Mouse (Mus musculus) forebrain, embryonic 15.5 days (tissue): ENCODE measurements at regions not wholly inside any gene's neighbourhood (a gene's known extent, or its start where the extent isn't known, plus 50 kb on each side); places are given as distances from the start of the nearest gene placed in this dataset.

Experiments used
- ATAC-seq: fragments of 200-750 bp; cut with Nextera tagmentation; replicated peaks from 2 replicates; pipeline ENCODE4 v1.8.0; 2017; ENCODE audit warnings: mild to moderate bottlenecking, moderate TSS enrichment, moderate library complexity
- H3K27ac ChIP-seq: fragments of 300-500 bp; sonication (generic); replicated peaks from 2 replicates; pipeline ENCODE4 v1.5.1; 2015; ENCODE audit warnings: mild to moderate bottlenecking, inconsistent platforms
- H3K27me3 ChIP-seq: fragments of 300-500 bp; sonication (generic); 2 replicates; pipeline ENCODE4 v1.6.1; 2015; ENCODE audit warnings: inconsistent platforms
- H3K36me3 ChIP-seq: fragments of 300-500 bp; sonication (generic); 2 replicates; pipeline ENCODE4 v1.6.1; 2015; ENCODE audit warnings: mild to moderate bottlenecking, inconsistent platforms
- H3K4me1 ChIP-seq: fragments of 300-500 bp; sonication (generic); 2 replicates; pipeline ENCODE4 v1.6.1; 2015; ENCODE audit warnings: inconsistent platforms
- H3K4me2 ChIP-seq: fragments of 300-500 bp; sonication (generic); replicated peaks from 2 replicates; pipeline ENCODE4 v1.6.1; 2015; ENCODE audit warnings: mild to moderate bottlenecking, inconsistent platforms
- H3K4me3 ChIP-seq: fragments of 300-500 bp; sonication (generic); 2 replicates; pipeline ENCODE4 v1.5.1; 2015; ENCODE audit warnings: mild to moderate bottlenecking, inconsistent platforms
- H3K9ac ChIP-seq: fragments of 300-500 bp; sonication (generic); replicated peaks from 2 replicates; pipeline ENCODE4 v1.6.1; 2015; ENCODE audit warnings: mild to moderate bottlenecking, inconsistent platforms
- H3K9me3 ChIP-seq: fragments of 300-500 bp; sonication (generic); 2 replicates; pipeline ENCODE4 v1.6.1; 2016; ENCODE audit warnings: inconsistent platforms
- WGBS: fragments of 180-500 bp; shearing (Covaris S2); methylation state at CpG from one replicate; pipeline ENCODE4 v1.1.7; 2015; ENCODE audit warnings: mixed read lengths; 5-methylcytosine and 5-hydroxymethylcytosine counted together

DNA sequence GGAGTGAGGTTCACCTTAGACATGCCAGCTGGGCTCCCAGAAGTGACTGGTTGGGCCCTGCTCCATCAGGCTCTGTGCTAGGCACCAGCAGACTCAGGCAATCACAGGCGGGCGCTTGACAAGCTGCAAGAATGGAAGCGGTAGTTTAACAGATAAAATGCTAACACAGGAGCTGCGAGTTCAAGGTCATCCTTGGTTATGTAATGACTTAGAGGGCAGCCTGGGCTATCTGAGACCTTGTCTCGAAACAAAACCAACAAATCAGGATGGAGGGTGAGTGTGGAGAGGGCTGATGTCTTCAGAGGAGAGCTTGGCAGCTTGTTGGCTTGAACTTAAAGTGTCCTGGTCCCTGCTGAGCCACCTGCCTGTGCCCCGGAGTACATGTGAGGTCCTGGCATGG lies 107.6 kb downstream of the Vegfa start:
- no peaks in the 10 kb centered on the region for H3K9me3 ChIP-seq
- H3K36me3 ChIP-seq, result no peaks in the 10 kb centered on the region
- no peak overlapping the region for H3K27ac ChIP-seq
- H3K4me2 ChIP-seq, result no peak overlapping the region
- WGBS, result 88% methylated on average over 6 of the region's 6 CpGs
- H3K27me3 ChIP-seq, result no peaks in the 10 kb centered on the region
- H3K4me1 ChIP-seq, result no peaks in the 10 kb centered on the region
- H3K4me3 ChIP-seq, result no peak overlapping the region
- H3K9ac ChIP-seq, result no peak overlapping the region
- ATAC-seq, result no peak

DNA sequence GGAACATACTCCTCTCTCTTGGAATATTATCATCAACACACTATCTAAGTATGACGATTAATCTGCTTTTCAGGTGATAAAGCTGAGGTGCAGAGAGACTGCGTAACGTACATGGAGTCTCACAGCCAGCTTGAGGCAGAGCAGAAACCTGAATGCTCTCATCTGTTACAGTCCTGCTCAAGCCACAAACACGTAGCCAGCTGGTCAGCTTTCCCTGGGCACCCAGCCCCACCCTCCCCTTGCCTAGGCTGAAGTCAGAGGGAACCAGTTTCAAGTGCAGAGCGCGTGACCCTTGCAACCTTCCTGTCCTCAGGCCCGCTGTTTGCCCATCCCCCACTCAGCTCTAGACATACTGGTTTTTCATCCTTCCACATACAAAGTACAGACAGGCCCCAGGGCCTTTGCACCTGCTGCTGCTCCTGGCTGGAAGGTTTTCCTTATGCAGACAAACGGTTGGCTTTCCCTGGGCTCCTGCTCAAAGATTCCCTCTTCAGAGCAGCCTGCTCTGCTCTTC lies 108.9 kb downstream of the Vegfa start:
- Histone ChIP-seq H3K9ac (no peak overlapping the region), H3K4me3 (no peak overlapping the region), H3K36me3 (no peaks in the 10 kb centered on the region), H3K4me2 (no peak overlapping the region), H3K9me3 (no peaks in the 10 kb centered on the region), H3K27me3 (no peaks in the 10 kb centered on the region), H3K27ac (no peak overlapping the region), H3K4me1 (no peaks in the 10 kb centered on the region)
- ATAC-seq, result no peak
- WGBS, result 86% methylated on average over 8 of the region's 8 CpGs

- H3K4me3 ChIP-seq, result no peak overlapping the region
- no peaks in the 10 kb centered on the region for H3K36me3 ChIP-seq
- WGBS, result 95% methylated on average over 2 of the region's 2 CpGs
- no peak overlapping the region for H3K27ac ChIP-seq
- H3K9ac ChIP-seq, result no peak overlapping the region
- no peaks in the 10 kb centered on the region for H3K4me1 ChIP-seq
- no peaks in the 10 kb centered on the region for H3K27me3 ChIP-seq
- no peaks in the 10 kb centered on the region for H3K9me3 ChIP-seq
- no peak for ATAC-seq
- no peak overlapping the region for H3K4me2 ChIP-seq
These were observed 114.5 kb downstream of the Vegfa start for GRCm38 (mm10) chr17:45917647-45918046.

GRCm38 (mm10) chr17:45916937-45917336 lies 115.2 kb downstream of the Vegfa start:
- Histone ChIP-seq H3K9ac (no peak overlapping the region), H3K27me3 (no peaks in the 10 kb centered on the region), H3K9me3 (no peaks in the 10 kb centered on the region), H3K36me3 (no peaks in the 10 kb centered on the region), H3K4me1 (no peaks in the 10 kb centered on the region), H3K27ac (no peak overlapping the region), H3K4me2 (no peak overlapping the region), H3K4me3 (no peak overlapping the region)
- 76% methylated on average over 4 of the region's 4 CpGs for whole genome bisulfite sequencing
- no peak for ATAC-seq

DNA sequence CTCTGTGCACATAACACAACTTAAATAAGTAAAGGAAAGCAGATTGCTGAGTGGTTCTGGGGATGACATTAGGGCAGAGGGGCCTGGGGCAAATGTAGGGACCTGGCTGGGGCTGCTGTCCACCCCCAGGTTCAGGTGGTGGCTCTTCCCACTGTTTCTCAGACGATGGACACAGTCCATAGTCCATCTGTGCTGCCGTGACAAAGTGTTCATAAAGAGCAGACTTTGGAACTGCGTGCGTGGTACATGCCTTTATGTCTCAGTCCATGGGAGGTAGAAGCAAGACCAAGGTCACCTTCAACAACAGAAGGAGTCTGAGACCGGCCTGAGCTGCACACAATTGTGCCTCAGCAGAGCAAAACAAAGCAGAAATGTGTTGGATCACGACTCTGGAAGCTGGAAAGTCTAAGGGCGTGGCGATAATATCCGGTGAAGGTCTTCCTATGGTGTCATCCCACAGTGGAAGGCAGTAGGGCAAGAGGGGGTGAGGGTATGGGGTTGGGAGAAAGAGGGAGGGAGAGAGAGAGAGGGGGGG lies 117.4 kb downstream of the Vegfa start:
- ATAC-seq, result no peak
- Histone ChIP-seq H3K4me1 (no peaks in the 10 kb centered on the region), H3K9ac (no peak overlapping the region)

DNA sequence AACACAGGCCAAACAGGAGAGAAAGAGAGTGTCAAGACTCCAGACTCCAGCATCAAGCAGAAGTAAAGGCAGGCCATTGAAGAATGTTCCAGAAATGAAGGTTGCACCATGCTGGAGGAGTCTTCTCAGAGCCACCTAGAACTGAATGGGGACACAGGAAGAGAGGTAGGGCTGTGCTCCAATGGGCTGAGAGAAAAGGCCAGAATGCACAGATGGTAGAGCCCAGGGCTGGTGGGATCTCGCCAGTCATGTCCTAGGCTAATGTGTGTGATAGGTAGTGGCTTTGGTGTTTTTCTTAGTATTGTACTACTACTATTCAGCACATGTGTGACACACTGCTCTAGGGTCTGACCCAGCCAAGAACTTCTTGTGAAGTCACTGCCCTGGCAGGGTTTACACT lies 117.9 kb downstream of the Vegfa start:
- H3K4me2 ChIP-seq, result no peak overlapping the region
- no peaks in the 10 kb centered on the region for H3K9me3 ChIP-seq
- no peak overlapping the region for H3K4me3 ChIP-seq
- WGBS, result 79% methylated on average over 1 of the region's 1 CpGs
- H3K27me3 ChIP-seq, result no peaks in the 10 kb centered on the region
- no peaks in the 10 kb centered on the region for H3K36me3 ChIP-seq
- no peak for ATAC-seq
- H3K27ac ChIP-seq, result no peak overlapping the region
- no peak overlapping the region for H3K9ac ChIP-seq
- no peaks in the 10 kb centered on the region for H3K4me1 ChIP-seq

More for the DNA sequence above, 117.4 kb downstream of the Vegfa start:
- Histone ChIP-seq H3K9me3 (no peaks in the 10 kb centered on the region), H3K27ac (no peak overlapping the region), H3K27me3 (no peaks in the 10 kb centered on the region), H3K4me2 (no peak overlapping the region), H3K36me3 (no peaks in the 10 kb centered on the region), H3K4me3 (no peak overlapping the region)
- 85% methylated on average over 9 of the region's 9 CpGs for WGBS

- Histone ChIP-seq H3K9ac (no peak overlapping the region), H3K9me3 (no peaks in the 10 kb centered on the region), H3K27me3 (no peaks in the 10 kb centered on the region), H3K4me3 (no peak overlapping the region), H3K27ac (no peak overlapping the region), H3K4me1 (no peaks in the 10 kb centered on the region), H3K4me2 (no peak overlapping the region), H3K36me3 (no peaks in the 10 kb centered on the region)
- WGBS, result 92% methylated on average over 4 of the region's 4 CpGs
- no peak for ATAC-seq
These were observed 118.5 kb downstream of the Vegfa start for GRCm38 (mm10) chr17:45913671-45914070.

DNA sequence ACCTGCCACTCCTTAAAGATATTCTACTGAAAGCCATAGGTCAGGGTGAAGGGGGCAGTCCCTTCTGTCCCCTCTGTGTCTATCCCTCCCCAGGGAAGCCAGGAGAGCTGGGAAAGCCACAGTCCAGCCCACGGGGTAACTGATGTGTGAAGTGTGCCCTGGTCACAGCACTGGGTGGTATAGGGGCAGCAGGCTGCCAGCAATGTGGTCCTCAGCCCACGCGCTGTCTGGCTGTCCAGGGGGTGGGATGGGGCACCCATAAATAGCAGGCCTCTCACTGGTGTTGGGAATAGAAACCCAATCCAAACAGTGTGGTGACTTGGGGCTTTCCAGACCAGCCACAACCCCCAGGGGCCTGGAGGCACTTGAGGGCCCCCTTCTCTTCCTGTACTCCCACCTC lies 120.0 kb downstream of the Vegfa start:
- 89% methylated on average over 3 of the region's 3 CpGs for WGBS
- H3K9ac ChIP-seq, result no peak overlapping the region
- no peak overlapping the region for H3K27ac ChIP-seq
- no peaks in the 10 kb centered on the region for H3K4me1 ChIP-seq
- H3K4me3 ChIP-seq, result no peak overlapping the region
- no peak for ATAC-seq
- no peaks in the 10 kb centered on the region for H3K27me3 ChIP-seq
- H3K36me3 ChIP-seq, result no peaks in the 10 kb centered on the region
- H3K4me2 ChIP-seq, result no peak overlapping the region
- no peaks in the 10 kb centered on the region for H3K9me3 ChIP-seq

DNA sequence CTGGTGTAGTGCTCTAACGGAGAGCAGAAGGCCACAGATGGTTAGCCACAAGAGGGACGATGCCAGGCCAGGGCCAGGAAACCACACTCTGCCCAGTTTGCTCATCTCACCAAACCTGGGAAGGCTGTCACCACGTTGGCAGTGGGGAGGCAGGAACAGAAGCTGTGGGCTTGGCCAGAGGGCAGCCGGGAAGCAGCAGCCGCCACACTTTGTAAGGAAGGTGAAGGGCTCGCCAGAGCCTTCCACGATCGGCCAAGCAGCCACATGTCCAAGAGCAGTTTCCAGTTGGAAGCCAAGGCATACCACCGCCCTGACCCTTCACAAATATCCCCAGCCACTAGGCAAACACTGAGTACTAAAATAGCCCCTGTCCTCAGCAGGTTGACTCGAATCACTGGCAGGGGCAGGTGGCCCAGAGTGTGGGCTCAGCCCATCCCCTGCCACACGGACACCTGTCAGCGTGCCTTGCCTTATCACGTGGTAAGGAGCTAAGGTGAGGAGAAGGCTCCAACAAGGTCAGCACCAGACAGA lies 120.9 kb downstream of the Vegfa start:
- Histone ChIP-seq H3K4me1 (no peaks in the 10 kb centered on the region), H3K9me3 (no peaks in the 10 kb centered on the region), H3K9ac (no peak overlapping the region), H3K27me3 (no peaks in the 10 kb centered on the region), H3K36me3 (no peaks in the 10 kb centered on the region), H3K4me3 (no peak overlapping the region), H3K4me2 (no peak overlapping the region), H3K27ac (no peak overlapping the region)
- ATAC-seq, result no peak
- WGBS, result 90% methylated on average over 13 of the region's 13 CpGs

- Histone ChIP-seq H3K9me3 (no peaks in the 10 kb centered on the region), H3K4me2 (no peak overlapping the region), H3K27ac (no peak overlapping the region), H3K4me3 (no peak overlapping the region), H3K4me1 (no peaks in the 10 kb centered on the region), H3K9ac (no peak overlapping the region), H3K36me3 (no peaks in the 10 kb centered on the region), H3K27me3 (no peaks in the 10 kb centered on the region)
- 94% methylated on average over 3 of the region's 3 CpGs for WGBS
- ATAC-seq, result no peak
These were observed 121.9 kb downstream of the Vegfa start for GRCm38 (mm10) chr17:45910245-45910644.

DNA sequence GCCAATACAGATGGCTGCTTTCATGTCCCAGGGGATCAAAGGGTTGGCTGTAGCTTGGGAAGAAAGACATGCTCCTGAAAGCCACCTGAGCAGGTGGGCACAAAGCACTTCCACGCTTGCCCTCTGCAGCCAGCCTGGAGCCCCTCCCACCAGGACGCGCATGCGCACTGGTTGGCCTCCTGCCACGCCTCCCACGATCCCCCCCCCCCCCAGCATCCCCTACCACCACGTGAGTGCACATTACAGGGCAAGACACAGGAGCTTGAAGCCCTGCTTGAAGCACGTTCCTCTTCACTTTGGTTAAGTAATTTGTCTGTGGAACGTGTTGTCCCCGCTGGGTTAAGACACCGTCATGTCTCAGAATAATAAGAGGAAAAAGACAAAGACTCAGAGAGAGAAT lies 124.6 kb downstream of the Vegfa start:
- ATAC-seq, result no peak
- H3K36me3 ChIP-seq, result no peaks in the 10 kb centered on the region
- 48% methylated on average over 11 of the region's 11 CpGs for WGBS

DNA sequence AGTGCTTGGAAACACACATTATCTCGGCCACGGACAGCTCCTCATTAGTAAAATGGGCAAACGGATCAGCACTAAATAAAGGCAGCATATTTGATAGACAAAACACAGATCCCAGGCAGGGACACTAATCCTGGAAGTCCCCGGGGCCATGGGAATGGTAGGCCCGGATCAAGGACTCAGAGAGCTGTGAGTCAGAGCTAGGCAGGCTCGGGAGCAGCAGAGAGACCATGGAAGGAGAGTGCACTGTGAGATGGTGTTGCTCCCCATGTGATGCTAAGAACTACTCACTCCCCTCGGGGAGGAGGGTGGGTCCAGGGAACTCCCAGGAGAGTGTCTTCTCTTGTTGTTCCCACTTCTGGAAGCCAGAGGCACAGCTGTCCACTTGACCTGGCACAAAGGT lies 126.6 kb downstream of the Vegfa start:
- 56% methylated on average over 7 of the region's 7 CpGs for WGBS
- Histone ChIP-seq H3K27me3 (no peaks in the 10 kb centered on the region), H3K4me2 (no peak overlapping the region), H3K9ac (no peak overlapping the region), H3K9me3 (no peaks in the 10 kb centered on the region), H3K4me3 (no peak overlapping the region), H3K4me1 (no peaks in the 10 kb centered on the region), H3K27ac (no peak overlapping the region), H3K36me3 (no peaks in the 10 kb centered on the region)
- no peak for ATAC-seq

More for the DNA sequence above, 124.6 kb downstream of the Vegfa start:
- no peak overlapping the region for H3K9ac ChIP-seq
- H3K4me3 ChIP-seq, result no peak overlapping the region
- H3K27ac ChIP-seq, result no peak overlapping the region
- no peaks in the 10 kb centered on the region for H3K9me3 ChIP-seq
- no peak overlapping the region for H3K4me2 ChIP-seq
- H3K4me1 ChIP-seq, result no peaks in the 10 kb centered on the region
- no peaks in the 10 kb centered on the region for H3K27me3 ChIP-seq

GRCm38 (mm10) chr17:45904251-45904650 lies 127.9 kb downstream of the Vegfa start:
- 69% methylated on average over 4 of the region's 4 CpGs for WGBS

More at GRCm38 (mm10) chr17:45904251-45904650, 127.9 kb downstream of the Vegfa start:
- Histone ChIP-seq H3K4me3 (no peak overlapping the region), H3K27ac (no peak overlapping the region), H3K36me3 (no peaks in the 10 kb centered on the region), H3K4me1 (no peaks in the 10 kb centered on the region), H3K4me2 (no peak overlapping the region), H3K9me3 (no peaks in the 10 kb centered on the region), H3K27me3 (no peaks in the 10 kb centered on the region), H3K9ac (no peak overlapping the region)
- no peak for ATAC-seq
